Mouse (Mus musculus) CH12.LX (cell line): ENCODE measurements around the gene Cdipt. TPM values are rescaled to one million over a fixed set of nuclear protein-coding genes. Genes with fewer than 3 reads are reported as not detected.

ENCODE experiments used
- DNase-seq: peaks from one replicate; pipeline ENCODE4 v3.0.0-alpha.2; 2013; ENCODE audit errors: extremely low read depth
- H3K27ac ChIP-seq: 2 replicates; pipeline ENCODE4 v1.5.1; 2012; ENCODE audit warnings: low read depth, mild to moderate bottlenecking, control low read depth, moderate library complexity; ENCODE audit not compliant: insufficient read depth
- H3K27me3 ChIP-seq: replicated peaks from 2 replicates; pipeline ENCODE3; 2012; ENCODE audit warnings: inconsistent platforms
- H3K36me3 ChIP-seq, 2 experiments: replicated peaks in 1 of 2; 2 replicates each; pipeline versions ENCODE3 to v1.6.1; 2012; ENCODE audit warnings: inconsistent platforms in 1 of 2, low read length in 1 of 2, mild to moderate bottlenecking in 1 of 2, mixed read lengths in 1 of 2, moderate library complexity in 1 of 2; ENCODE audit not compliant: control insufficient read depth in 1 of 2, insufficient read depth in 1 of 2
- H3K4me1 ChIP-seq, 2 experiments: 2 replicates each; pipeline ENCODE4 v1.6.1; 2012; ENCODE audit warnings: inconsistent platforms in 1 of 2, moderate library complexity in 1 of 2; ENCODE audit not compliant: insufficient read depth in 2 of 2, control insufficient read depth in 1 of 2
- H3K4me2 ChIP-seq: 2 replicates; pipeline ENCODE4 v1.6.1; 2012; ENCODE audit warnings: low read depth, mild to moderate bottlenecking, control low read depth; ENCODE audit not compliant: poor library complexity, insufficient read depth, severe bottlenecking
- H3K4me3 ChIP-seq, 3 experiments: fragments of 150-350 bp in 1 of 3; sonication (generic) in 1 of 3; replicated peaks in 1 of 3; 2 replicates each; pipeline versions ENCODE3 to v1.5.1; 2011 to 2012; ENCODE audit warnings: low read depth in 2 of 3, low read length in 2 of 3, mild to moderate bottlenecking in 2 of 3, moderate library complexity in 2 of 3, control low read depth in 1 of 3, improper control_type of control experiment in 1 of 3, inconsistent platforms in 1 of 3, mixed read lengths in 1 of 3; ENCODE audit not compliant: poor library complexity in 1 of 3
- H3K79me2 ChIP-seq: replicated peaks from 2 replicates; pipeline ENCODE4 v1.6.1; 2012; ENCODE audit warnings: mild to moderate bottlenecking, moderate library complexity; ENCODE audit not compliant: control insufficient read depth, poor library complexity, insufficient read depth, severe bottlenecking; ENCODE audit errors: extremely low read depth
- H3K9ac ChIP-seq: 2 replicates; pipeline ENCODE4 v1.6.1; 2012; ENCODE audit warnings: low read depth, mild to moderate bottlenecking, control low read depth, moderate library complexity; ENCODE audit not compliant: insufficient read depth
- H3K9me3 ChIP-seq: replicated peaks from 2 replicates; pipeline ENCODE3; 2012; ENCODE audit warnings: low read length, inconsistent platforms, mixed read lengths
- BHLHE40 ChIP-seq: IDR thresholded peaks from 2 replicates; pipeline ENCODE4 v1.6.1; 2011; ENCODE audit warnings: mild to moderate bottlenecking, low read depth, low read length, improper control_type of control experiment
- CHD1 ChIP-seq: IDR thresholded peaks from 2 replicates; pipeline ENCODE4 v1.6.1; 2012; ENCODE audit warnings: low read depth, low read length, improper control_type of control experiment, inconsistent platforms
- CHD2 ChIP-seq: IDR thresholded peaks from 2 replicates; pipeline ENCODE4 v1.6.1; 2011; ENCODE audit warnings: low read length, improper control_type of control experiment
- ETS1 ChIP-seq: conservative IDR thresholded peaks from 2 replicates; pipeline ENCODE4 v1.6.1; 2012; ENCODE audit warnings: low read depth, mild to moderate bottlenecking, inconsistent platforms, low read length, improper control_type of control experiment, moderate library complexity
- GABPA ChIP-seq: IDR thresholded peaks from 2 replicates; pipeline ENCODE4 v1.6.1; 2012; ENCODE audit warnings: low read depth, low read length, improper control_type of control experiment, inconsistent platforms; ENCODE audit not compliant: insufficient replicate concordance
- HCFC1 ChIP-seq: IDR thresholded peaks from 2 replicates; pipeline ENCODE4 v1.6.1; 2012; ENCODE audit warnings: low read depth, mild to moderate bottlenecking, inconsistent platforms, low read length, improper control_type of control experiment
- JUN ChIP-seq: IDR thresholded peaks from 2 replicates; pipeline ENCODE4 v1.6.1; 2011; ENCODE audit warnings: low read depth, mild to moderate bottlenecking, low read length, improper control_type of control experiment, moderate library complexity; ENCODE audit not compliant: insufficient read depth
- KAT2A ChIP-seq: IDR thresholded peaks from 2 replicates; pipeline ENCODE4 v1.6.1; 2012; ENCODE audit warnings: low read length, improper control_type of control experiment, inconsistent platforms; ENCODE audit not compliant: insufficient replicate concordance
- MAFK ChIP-seq: IDR thresholded peaks from 2 replicates; pipeline ENCODE4 v1.6.1; 2011; ENCODE audit warnings: low read length, improper control_type of control experiment; ENCODE audit not compliant: insufficient replicate concordance
- MAX ChIP-seq: IDR thresholded peaks from 2 replicates; pipeline ENCODE4 v1.6.1; 2011; ENCODE audit warnings: low read length, improper control_type of control experiment
- MEF2A ChIP-seq: IDR thresholded peaks from 2 replicates; pipeline ENCODE4 v1.6.1; 2014; ENCODE audit warnings: low read depth, mild to moderate bottlenecking, inconsistent platforms, low read length, improper control_type of control experiment, borderline replicate concordance
- MXI1 ChIP-seq: IDR thresholded peaks from 2 replicates; pipeline ENCODE4 v1.6.1; 2011; ENCODE audit warnings: mild to moderate bottlenecking, low read depth, low read length, improper control_type of control experiment
- MYC ChIP-seq: IDR thresholded peaks from 2 replicates; pipeline ENCODE4 v1.6.1; 2011; ENCODE audit warnings: low read depth, mild to moderate bottlenecking, improper control_type of control experiment, low read length
- NELFE ChIP-seq: IDR thresholded peaks from 2 replicates; pipeline ENCODE4 v1.6.1; 2011; ENCODE audit warnings: low read depth, low read length, improper control_type of control experiment
- NRF1 ChIP-seq: IDR thresholded peaks from 2 replicates; pipeline ENCODE4 v1.6.1; 2014; ENCODE audit warnings: low read depth, mild to moderate bottlenecking, inconsistent platforms, low read length, improper control_type of control experiment, moderate library complexity
- POLR2A ChIP-seq: IDR thresholded peaks from 2 replicates; pipeline ENCODE4 v1.6.1; 2011; ENCODE audit warnings: low read depth, mild to moderate bottlenecking, improper control_type of control experiment, low read length
- RCOR1 ChIP-seq: conservative IDR thresholded peaks from 2 replicates; pipeline ENCODE4 v1.6.1; 2012; ENCODE audit warnings: low read depth, mild to moderate bottlenecking, inconsistent platforms, low read length, improper control_type of control experiment
- SIN3A ChIP-seq: IDR thresholded peaks from 2 replicates; pipeline ENCODE4 v1.6.1; 2012; ENCODE audit warnings: low read length, improper control_type of control experiment, inconsistent platforms
- SMC3 ChIP-seq: IDR thresholded peaks from 2 replicates; pipeline ENCODE4 v1.6.1; 2011; ENCODE audit warnings: low read depth, low read length, improper control_type of control experiment
- USF1 ChIP-seq: IDR thresholded peaks from 2 replicates; pipeline ENCODE4 v1.6.1; 2014; ENCODE audit warnings: low read depth, mild to moderate bottlenecking, inconsistent platforms, low read length, improper control_type of control experiment
- USF2 ChIP-seq: conservative IDR thresholded peaks from 2 replicates; pipeline ENCODE4 v1.6.1; 2011; ENCODE audit warnings: low read depth, low read length, improper control_type of control experiment
- ZC3H11A ChIP-seq: IDR thresholded peaks from 2 replicates; pipeline ENCODE4 v1.6.1; 2012; ENCODE audit warnings: low read depth, mild to moderate bottlenecking, inconsistent platforms, low read length, improper control_type of control experiment
- ZNF384 ChIP-seq: IDR thresholded peaks from 2 replicates; pipeline ENCODE4 v1.6.1; 2012; ENCODE audit warnings: low read depth, low read length, improper control_type of control experiment, inconsistent platforms
- dilution Hi-C: fragments of 300-500 bp; cut with MboI; formaldehyde crosslinking; loops from 2 replicates; pipeline ENCODE4 v1.14.3; 2020; ENCODE audit warnings: low sequenced_read_pairs; ENCODE audit not compliant: extremely low pct_unique_long_range_greater_than_20kb, extremely low pct_ligation_motif_present
- in situ Hi-C: fragments of 300-500 bp; cut with MboI; formaldehyde crosslinking; loops from 3 replicates; pipeline ENCODE4 v1.14.3; 2019; ENCODE audit warnings: low sequenced_read_pairs, low pct_ligation_motif_present, low pct_unique_long_range_greater_than_20kb, mixed read lengths
- polyA plus RNA-seq: library from polyadenylated mRNA; unstranded; fragments of >175 nt; gene quantifications from 2 replicates; pipeline ENCODE4 v1.2.1, GENCODE M21; 2012; ENCODE audit warnings: low read depth; ENCODE audit not compliant: insufficient read length
- total RNA-seq, 2 experiments: library from RNA; depleted of rRNA; stranded (reverse); fragments of 300-350 nt in 1 of 2; fragments of >200 nt in 1 of 2; gene quantifications; 2 replicates each; pipeline ENCODE4 v1.2.3; 2012 to 2014

Cdipt gene
- total and polyA plus RNA-seq, 3 experiments: 72.8 to 138 (median 108) TPM

GRCm38 (mm10) chr7:126928384-126929037, 47.2 kb upstream of the Cdipt start, which contains the start of gene Kctd13 (continued):
- TF ChIP-seq ETS1 (no peak), BHLHE40 (no peak), CHD1 (no peak), GABPA (no peak), SMC3 (no peak), RCOR1 (no peak), NRF1 (peak; percentile 96), USF1 (no peak), MAFK (no peak), NELFE (peak; percentile 81)

- peaks cover 11 to 36% of the 10 kb centered on the region in 2 experiments for H3K36me3 ChIP-seq
- peak overlapping the region; percentile 59 for H3K4me2 ChIP-seq
- H3K27me3 ChIP-seq: no peaks in the 10 kb centered on the region
- dilution Hi-C loops (no loop called here), in situ Hi-C loops (no loop called here)
- peak overlapping the region; percentile 96 to 100 (median 98) for H3K4me3 ChIP-seq
- H3K4me1 ChIP-seq: peaks cover 10 to 34% of the 10 kb centered on the region in 2 experiments; a peak in 3 of 4 replicates
- H3K9ac ChIP-seq: peak overlapping the region; percentile 94
- H3K9me3 ChIP-seq: no peaks in the 10 kb centered on the region
- H3K79me2 ChIP-seq: peaks cover 21% of the 10 kb centered on the region
- H3K27ac ChIP-seq: peak overlapping the region; percentile 22; the same call in 1 of the 2 replicates
- peak; percentile 74 for TF ChIP-seq MYC
- TF ChIP-seq BHLHE40: peak; percentile 64; the same call in 1 of the 2 replicates
- TF ChIP-seq SIN3A: 0 out of 2 replicates have a peak, but pooled peaks have one; percentile 4
- TF ChIP-seq MXI1: peak; percentile 66
- no peak for TF ChIP-seq POLR2A
- peak; percentile 43; the same call in 1 of the 2 replicates for TF ChIP-seq MAX
- no peak for TF ChIP-seq MEF2A
- DNase-seq: no peak
Measured at GRCm38 (mm10) chr7:126929046-126929445, 46.7 kb upstream of the Cdipt start.

GRCm38 (mm10) chr7:126932652-126933051, 43.1 kb upstream of the Cdipt start:
- dilution Hi-C loops: no loop called here
- TF ChIP-seq KAT2A (no peak), MEF2A (no peak), HCFC1 (no peak), NRF1 (no peak), CHD2 (no peak), ZC3H11A (no peak), JUN (no peak), USF2 (no peak), ZNF384 (no peak), POLR2A (no peak), SMC3 (no peak)
- in situ Hi-C loops: no loop called here
- Histone ChIP-seq H3K79me2 (peaks cover 21% of the 10 kb centered on the region), H3K27ac (no peak overlapping the region), H3K27me3 (no peaks in the 10 kb centered on the region), H3K9ac (no peak overlapping the region), H3K4me2 (no peak overlapping the region), H3K9me3 (peaks cover 7% of the 10 kb centered on the region), H3K4me3 (no peak overlapping the region), H3K4me1 (peaks cover 6 to 32% of the 10 kb centered on the region in 2 experiments; a peak in 3 of 4 replicates), H3K36me3 (peaks cover 31 to 70% of the 10 kb centered on the region in 2 experiments)
- DNase-seq: no peak
